Mouse (Mus musculus) small intestine, adult 2 months (tissue): ENCODE data around the gene Dus1l. TPM values are rescaled to one million over a fixed set of nuclear protein-coding genes. Genes with fewer than 3 reads are reported as not detected.
A peak's percentile ranks its signal among the peaks of the same experiment; 100 is the strongest.

Experiments used
- H3K27ac ChIP-seq: fragments of 200-500 bp; 2 replicates; pipeline ENCODE4 v1.5.1; 2012; ENCODE audit warnings: low read depth, low read length, control low read depth, inconsistent platforms; ENCODE audit not compliant: insufficient read depth
- H3K27me3 ChIP-seq: fragments of 200-500 bp; 2 replicates; pipeline ENCODE4 v1.6.1; 2012; ENCODE audit warnings: mild to moderate bottlenecking, moderate library complexity, low read length, inconsistent platforms; ENCODE audit not compliant: control insufficient read depth, insufficient read depth
- H3K36me3 ChIP-seq: fragments of 200-500 bp; 2 replicates; pipeline ENCODE4 v1.6.1; 2012; ENCODE audit warnings: mild to moderate bottlenecking, low read length, control low read depth, inconsistent platforms; ENCODE audit not compliant: control insufficient read depth, insufficient read depth
- H3K4me1 ChIP-seq: fragments of 200-500 bp; 2 replicates; pipeline ENCODE4 v1.6.1; 2012; ENCODE audit warnings: low read length, inconsistent platforms, mixed read lengths; ENCODE audit not compliant: control insufficient read depth, insufficient read depth, insufficient read length
- H3K4me3 ChIP-seq: fragments of 200-500 bp; 2 replicates; pipeline ENCODE4 v1.5.1; 2012; ENCODE audit warnings: low read depth, mild to moderate bottlenecking, control low read depth, inconsistent platforms, low read length, moderate library complexity
- CTCF ChIP-seq: fragments of 200-500 bp; IDR thresholded peaks from 2 replicates; pipeline ENCODE4 v1.5.1; 2012; ENCODE audit warnings: low read depth, mild to moderate bottlenecking, control low read depth, inconsistent platforms, low read length, moderate library complexity, mixed read lengths; ENCODE audit not compliant: insufficient replicate concordance, insufficient read length; ENCODE audit errors: extremely low read depth
- POLR2A ChIP-seq: fragments of 200-500 bp; IDR thresholded peaks from 2 replicates; pipeline ENCODE4 v1.6.1; 2012; ENCODE audit warnings: low read depth, mild to moderate bottlenecking, control low read depth, inconsistent platforms, low read length, moderate library complexity
- WGBS: fragments of 180-500 bp; shearing (Covaris S2); methylation state at CpG from one replicate; pipeline ENCODE4 v1.1.7; 2018; 5-methylcytosine and 5-hydroxymethylcytosine counted together
- polyA plus RNA-seq: library from polyadenylated mRNA; depleted of rRNA; stranded (reverse); fragments of >200 nt; gene quantifications from 2 replicates; pipeline ENCODE4 v1.2.3, GENCODE M21; 2012

The Dus1l gene
- polyA plus RNA-seq, 1 experiment, result 29.0 TPM

DNA sequence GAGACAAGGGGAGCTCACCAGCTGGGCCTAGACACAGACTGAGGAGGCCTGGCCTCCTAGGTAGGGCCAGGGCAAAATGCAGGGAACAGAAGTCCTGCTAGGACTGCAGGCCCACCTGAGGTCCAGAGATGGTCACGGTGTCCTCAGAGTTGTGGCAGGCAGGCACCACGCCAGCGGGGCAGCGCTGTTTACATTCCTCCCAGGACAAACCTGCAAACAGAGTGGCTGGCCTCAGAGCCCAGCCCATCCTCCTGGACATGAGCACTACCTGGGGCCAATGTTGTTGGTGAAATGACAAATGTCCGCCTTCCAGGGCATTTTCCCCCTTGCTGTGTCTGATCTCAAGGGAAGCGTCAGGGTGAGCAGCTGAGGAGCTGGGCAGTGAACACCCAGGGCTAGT, 21.2 kb upstream of the Dus1l start:
- Histone ChIP-seq H3K27ac (no peak overlapping the region), H3K27me3 (no peaks in the 10 kb centered on the region), H3K4me3 (no peak overlapping the region), H3K36me3 (peaks cover 78% of the 10 kb centered on the region), H3K4me1 (peaks cover 5% of the 10 kb centered on the region; the same call in 1 of the 2 replicates)
- WGBS, result 97% methylated on average over 6 of the region's 6 CpGs
- TF ChIP-seq POLR2A, result no peak
- TF ChIP-seq CTCF, result no peak

DNA sequence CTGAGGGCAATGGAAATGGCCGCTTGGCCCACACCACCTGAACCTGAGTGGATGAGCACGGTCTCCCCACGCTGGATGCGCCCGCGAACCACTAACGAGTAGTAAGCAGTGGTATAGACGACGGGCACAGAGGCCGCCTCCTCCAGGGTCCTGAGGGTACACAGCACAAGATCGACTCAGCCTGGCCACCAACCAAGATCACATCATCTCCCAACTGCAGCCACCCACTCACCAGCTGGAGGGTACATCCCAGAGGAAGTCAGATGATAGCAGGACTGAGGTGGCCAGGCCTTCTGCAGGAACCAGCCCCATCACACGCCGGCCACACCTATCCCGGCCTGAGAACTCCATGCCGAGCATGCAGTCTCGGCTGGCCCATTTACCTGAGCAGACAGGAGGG, 15.9 kb upstream of the Dus1l start:
- H3K27ac ChIP-seq, result no peak overlapping the region
- 93% methylated on average over 16 of the region's 16 CpGs for WGBS
- H3K27me3 ChIP-seq, result no peaks in the 10 kb centered on the region
- H3K4me3 ChIP-seq, result no peak overlapping the region
- no peak for TF ChIP-seq CTCF
- TF ChIP-seq POLR2A, result no peak
- peaks cover 96% of the 10 kb centered on the region for H3K36me3 ChIP-seq
- no peaks in the 10 kb centered on the region for H3K4me1 ChIP-seq

DNA sequence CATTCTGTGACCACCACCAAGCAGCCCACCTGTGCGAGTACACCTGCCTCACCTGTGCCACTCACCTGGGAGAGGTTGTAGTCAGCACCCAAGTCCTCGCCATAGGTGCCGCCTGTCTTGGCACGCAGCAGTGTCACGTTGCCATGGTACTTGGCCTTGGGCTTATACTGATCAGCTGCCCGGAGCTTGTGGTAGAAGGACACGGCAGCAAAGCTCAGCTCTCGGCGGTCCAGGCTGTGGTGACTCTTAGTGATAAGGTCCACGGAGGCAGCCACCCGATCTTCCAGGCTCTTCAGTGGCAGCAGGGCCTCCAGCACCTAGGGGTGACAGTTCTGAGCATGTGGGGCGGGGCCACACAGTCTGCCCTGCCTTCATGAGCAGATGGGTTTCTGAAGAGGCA, 11.8 kb upstream of the Dus1l start:
- no peak for TF ChIP-seq CTCF
- TF ChIP-seq POLR2A, result no peak
- Histone ChIP-seq H3K36me3 (peaks cover 65% of the 10 kb centered on the region), H3K4me1 (peaks cover 12% of the 10 kb centered on the region; the same call in 1 of the 2 replicates), H3K27me3 (no peaks in the 10 kb centered on the region), H3K27ac (no peak overlapping the region), H3K4me3 (no peak overlapping the region)
- 83% methylated on average over 12 of the region's 12 CpGs for WGBS

DNA sequence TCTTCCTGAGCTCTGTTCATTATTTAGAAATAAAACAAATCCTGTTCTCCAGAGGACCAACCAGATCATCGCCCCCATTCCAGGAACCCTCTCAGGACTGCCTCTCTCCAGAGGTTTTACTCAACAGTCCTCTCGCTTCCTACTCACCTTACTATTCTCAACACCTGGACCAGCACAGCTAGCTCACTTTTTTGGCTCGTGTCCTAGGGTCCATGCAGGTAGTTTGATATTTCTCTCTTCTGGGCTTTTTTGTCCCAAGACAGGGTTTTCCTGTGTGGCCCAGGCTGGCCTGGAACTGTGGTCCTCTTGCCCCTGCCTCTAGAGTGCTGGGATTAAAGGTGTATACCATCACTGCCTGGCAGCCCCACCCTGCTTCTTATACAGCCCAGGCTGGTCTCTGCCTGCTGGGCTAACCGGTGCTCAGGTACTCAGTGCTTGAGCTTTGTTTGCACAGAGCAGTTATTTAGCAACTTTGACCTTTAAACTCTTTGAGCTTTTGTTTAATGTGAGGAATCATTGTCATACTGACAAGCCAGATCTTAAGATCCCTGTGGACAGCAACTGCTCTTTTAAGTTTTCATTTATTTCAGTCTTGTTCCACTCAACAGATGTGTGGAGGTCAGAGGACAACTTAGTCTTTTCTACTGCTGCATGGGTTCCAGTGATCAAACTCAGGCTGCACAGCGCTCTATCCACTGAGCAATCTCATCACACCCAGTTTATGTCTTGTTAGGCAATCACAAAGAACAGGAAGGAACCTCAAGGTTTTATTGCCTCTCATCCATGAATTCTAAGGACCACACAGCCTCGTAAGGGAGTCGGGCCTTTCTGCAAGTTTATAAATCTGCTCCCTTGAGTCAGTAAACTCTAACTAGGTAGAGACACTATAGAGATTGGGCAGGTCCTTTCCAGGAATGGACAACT, 9.4 kb upstream of the Dus1l start:
- Histone ChIP-seq H3K36me3 (peaks cover 43% of the 10 kb centered on the region), H3K4me3 (no peak overlapping the region), H3K4me1 (peaks cover 12% of the 10 kb centered on the region; the same call in 1 of the 2 replicates), H3K27me3 (no peaks in the 10 kb centered on the region), H3K27ac (peak overlapping the region; percentile 6; the same call in 1 of the 2 replicates)
- TF ChIP-seq CTCF, result no peak
- TF ChIP-seq POLR2A, result no peak
- 37% methylated on average over 7 of the region's 7 CpGs for WGBS

DNA sequence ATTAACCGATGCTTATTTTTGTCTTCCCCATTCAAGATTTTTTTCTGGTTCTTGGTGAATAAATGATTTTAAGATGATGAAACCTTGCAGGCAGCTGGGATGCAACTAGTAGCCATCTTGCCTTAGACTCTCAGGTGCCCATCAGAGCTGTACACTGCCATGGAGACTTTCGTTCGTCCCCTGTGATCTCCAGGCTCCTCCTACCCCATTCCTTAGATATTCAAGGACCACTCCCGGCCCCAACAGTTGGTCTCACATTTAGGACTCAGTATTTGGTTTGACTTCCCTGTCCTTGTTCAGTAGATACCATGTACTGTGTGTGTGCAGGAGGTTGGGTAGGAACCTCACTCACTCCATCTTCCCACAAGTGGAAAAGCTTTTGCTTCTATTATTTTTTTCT, 8.6 kb upstream of the Dus1l start:
- no peak for TF ChIP-seq CTCF
- no peak for TF ChIP-seq POLR2A
- Histone ChIP-seq H3K27me3 (no peaks in the 10 kb centered on the region), H3K4me3 (no peak overlapping the region), H3K36me3 (peaks cover 34% of the 10 kb centered on the region), H3K27ac (no peak overlapping the region), H3K4me1 (peaks cover 12% of the 10 kb centered on the region; the same call in 1 of the 2 replicates)
- 68% methylated on average over 4 of the region's 4 CpGs for WGBS

DNA sequence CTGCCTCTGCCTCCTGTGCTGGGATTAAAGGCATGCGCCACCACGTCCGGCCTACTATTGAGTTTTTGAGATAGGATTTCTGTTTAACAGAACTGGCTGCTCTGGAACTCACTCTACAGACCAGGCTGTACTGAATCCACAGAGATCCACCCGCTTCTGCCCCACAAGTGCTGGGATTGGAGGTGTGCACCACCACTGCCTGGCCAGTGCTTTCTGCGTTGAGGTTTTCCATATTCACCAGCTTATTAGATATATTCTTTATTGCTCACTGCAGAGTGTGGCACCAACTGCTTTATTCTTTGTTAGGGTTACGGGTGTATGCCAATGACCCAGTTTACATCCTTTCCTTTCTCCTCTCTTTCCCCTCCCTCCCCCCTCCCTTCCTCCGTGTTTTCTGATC, 8.1 kb upstream of the Dus1l start:
- Histone ChIP-seq H3K4me1 (peaks cover 12% of the 10 kb centered on the region; the same call in 1 of the 2 replicates), H3K27ac (no peak overlapping the region), H3K36me3 (peaks cover 30% of the 10 kb centered on the region), H3K4me3 (no peak overlapping the region), H3K27me3 (no peaks in the 10 kb centered on the region)
- TF ChIP-seq CTCF (no peak), POLR2A (no peak)
- 86% methylated on average over 7 of the region's 7 CpGs for WGBS
